Mouse (Mus musculus) thymus, adult 2 months (tissue): ENCODE measurements around the gene Homer3.

Source experiments
- CTCF ChIP-seq: fragments of 200-500 bp; IDR thresholded peaks from 2 replicates; pipeline ENCODE4 v1.5.1; 2012; ENCODE audit warnings: mild to moderate bottlenecking, control low read depth, low read length, moderate library complexity, borderline replicate concordance; ENCODE audit not compliant: control insufficient read depth, poor library complexity, insufficient read depth; ENCODE audit errors: extremely low read depth
- POLR2A ChIP-seq: fragments of 200-500 bp; IDR thresholded peaks from 2 replicates; pipeline ENCODE4 v1.6.1; 2012; ENCODE audit warnings: mild to moderate bottlenecking, low read length, control low read depth, moderate library complexity; ENCODE audit not compliant: control insufficient read depth, poor library complexity, insufficient read depth; ENCODE audit errors: extremely low read depth

- no peak for TF ChIP-seq CTCF
- TF ChIP-seq POLR2A, result no peak
Measured at GRCm38 (mm10) chr8:70276476-70276875, 6.2 kb upstream of the Homer3 start.
